Mouse (Mus musculus) layer of hippocampus, postnatal 10 days (tissue): ENCODE results near the gene Mttp. TPM values are rescaled to one million over a fixed set of nuclear protein-coding genes. Genes with fewer than 3 reads are reported as not detected.
"Not testable (repeated sequence)": the region's sequence is repeated elsewhere in the genome, so short reads cannot be mapped to it uniquely, and the experiment has no call there.

ENCODE experiments used
- DNase-seq, 2 experiments: peaks; one replicate each; pipeline ENCODE4 v3.0.0; 2021; ENCODE audit warnings: low spot score in 2 of 2
- total RNA-seq, 2 experiments: library from RNA; stranded (reverse); gene quantifications; 2 replicates each; pipeline ENCODE4 v1.2.3; 2021

Mttp gene
- total RNA-seq, 2 experiments from 2014 or later, result 4.3 to 5.3 TPM

- not testable (repeated sequence) for DNase-seq
Measured at GRCm38 (mm10) chr3:138138146-138138545, 6.6 kb downstream of the Mttp start.

GRCm38 (mm10) chr3:138134528-138134927 is 10.2 kb downstream of the Mttp start:
- no peak for DNase-seq

- no peak for DNase-seq
Measured at GRCm38 (mm10) chr3:138133916-138134315, 10.9 kb downstream of the Mttp start.

GRCm38 (mm10) chr3:138133463-138133862 is 11.3 kb downstream of the Mttp start:
- DNase-seq, result no peak

GRCm38 (mm10) chr3:138131168-138131567 is 13.6 kb downstream of the Mttp start:
- no peak for DNase-seq

- DNase-seq, result no peak
Measured at GRCm38 (mm10) chr3:138130692-138131091, 14.1 kb downstream of the Mttp start.

- no peak for DNase-seq
Measured at GRCm38 (mm10) chr3:138129110-138129509, 15.7 kb downstream of the Mttp start.

- DNase-seq, result no peak
Measured at GRCm38 (mm10) chr3:138123842-138124241, 20.9 kb downstream of the Mttp start.

GRCm38 (mm10) chr3:138121461-138121860 is 23.3 kb downstream of the Mttp start:
- no peak for DNase-seq

GRCm38 (mm10) chr3:138119444-138120105 is 25.2 kb downstream of the Mttp start:
- DNase-seq, result no peak

- DNase-seq, result no peak
Measured at GRCm38 (mm10) chr3:138118831-138119230, 25.9 kb downstream of the Mttp start.

GRCm38 (mm10) chr3:138118392-138118791 is 26.4 kb downstream of the Mttp start:
- DNase-seq, result no peak

- no peak for DNase-seq
Measured at GRCm38 (mm10) chr3:138116871-138117270, 27.9 kb downstream of the Mttp start.

- no peak for DNase-seq
Measured at GRCm38 (mm10) chr3:138114106-138114505, 30.7 kb downstream of the Mttp start.

GRCm38 (mm10) chr3:138110910-138111782 is 33.6 kb downstream of the Mttp start:
- DNase-seq, result no peak

- DNase-seq, result no peak
Measured at GRCm38 (mm10) chr3:138106887-138107286, 37.9 kb downstream of the Mttp start.

GRCm38 (mm10) chr3:138105056-138105455 is 39.7 kb downstream of the Mttp start:
- no peak for DNase-seq

- no peak for DNase-seq
Measured at GRCm38 (mm10) chr3:138103690-138104089, 41.1 kb downstream of the Mttp start.

GRCm38 (mm10) chr3:138101936-138102335 is 42.8 kb downstream of the Mttp start:
- DNase-seq, result no peak

- DNase-seq, result no peak
Measured at GRCm38 (mm10) chr3:138097718-138098117, 47.0 kb downstream of the Mttp start.

GRCm38 (mm10) chr3:138096263-138097028 is 48.3 kb downstream of the Mttp start:
- DNase-seq, result no peak

- peak; percentile 16 to 19 for DNase-seq
Measured at GRCm38 (mm10) chr3:138095718-138096117, 49.0 kb downstream of the Mttp start.
